In the genomic region with DNA sequence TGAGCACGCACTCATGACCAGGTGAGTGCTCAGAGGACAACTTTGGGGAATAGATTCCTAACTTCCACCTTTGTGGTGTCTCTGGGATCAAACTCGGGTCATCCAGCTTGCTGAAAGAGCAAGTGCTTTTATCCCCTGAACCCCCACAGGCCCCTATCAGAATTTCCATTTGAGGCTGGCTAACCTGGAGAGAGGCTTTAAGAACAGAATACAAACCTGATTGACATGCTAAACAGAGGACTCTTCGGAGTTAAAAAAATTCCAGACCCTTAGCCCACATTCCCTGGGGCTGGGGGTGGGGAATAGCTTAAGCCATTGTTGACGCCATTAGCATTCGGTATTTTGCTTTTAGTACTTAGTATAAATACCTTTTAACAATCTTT, we compare ENCODE assay signal across 9 mouse cellular contexts. TPM values are rescaled to one million over a fixed set of nuclear protein-coding genes. Genes with fewer than 3 reads are reported as not detected.
A peak's percentile ranks its signal among the peaks of the same experiment; 100 is the strongest.
DNase-seq lines count a peak whose midpoint lies in the region; ATAC-seq and TF ChIP-seq lines count a peak whose summit lies in the region.
"Had no signal": no experiment of that assay in that cellular context is flagged by ENCODE, and none has a peak within 500 bp of the region (broad histone marks: within the 10 kb centered on the region; RNA-seq: fewer than 3 reads in every experiment).

No protein-coding gene starts in this region.

- H3K27me3 ChIP-seq in neural tube, embryonic 11.5 days (ENCODE audit: control insufficient read depth, insufficient read depth, low read length): no peaks in the 10 kb centered on the region
- H3K27me3 ChIP-seq in forebrain, embryonic 11.5 days (ENCODE audit: control insufficient read depth, insufficient read depth, low read length): no peaks in the 10 kb centered on the region
- no peaks in the 10 kb centered on the region for H3K27me3 ChIP-seq in limb, embryonic 14.5 days (ENCODE audit: control insufficient read depth, insufficient read depth, low read length)
- H3K27me3 ChIP-seq in stomach, embryonic 16.5 days (ENCODE audit: control insufficient read depth, insufficient read depth, low read length): no peaks in the 10 kb centered on the region

- DNase-seq in neural tube, embryonic 11.5 days (ENCODE audit: low spot score): no peak
- no peak for DNase-seq in neural tube, embryonic 10.5 days (ENCODE audit: extremely low spot score, low spot score)
- no peak for DNase-seq in forebrain, embryonic 11.5 days (ENCODE audit: low spot score)
- DNase-seq in limb, embryonic 14.5 days (ENCODE audit: low spot score): no peak
- no peak for DNase-seq in cerebellum, postnatal 36 days
- DNase-seq in frontal cortex, postnatal 25 days (ENCODE audit: low spot score in 2 of 2): no peak
- DNase-seq in frontal cortex, postnatal 10 days (ENCODE audit: low spot score in 2 of 2): no peak

- H3K4me1 ChIP-seq in neural tube, embryonic 11.5 days (ENCODE audit: control insufficient read depth, insufficient read depth, low read length): peaks cover 10% of the 10 kb centered on the region
- H3K4me1 ChIP-seq in forebrain, embryonic 11.5 days (replicated peaks; ENCODE audit: control insufficient read depth, insufficient read depth, low read length): peaks cover 8% of the 10 kb centered on the region; the same call in 1 of the 2 replicates
- peaks cover 11% of the 10 kb centered on the region for H3K4me1 ChIP-seq in limb, embryonic 14.5 days (ENCODE audit: control insufficient read depth, insufficient read depth, low read length)
- peaks cover 19% of the 10 kb centered on the region for H3K4me1 ChIP-seq in stomach, embryonic 16.5 days (ENCODE audit: control insufficient read depth, insufficient read depth, low read length)

- H3K27ac ChIP-seq in neural tube, embryonic 11.5 days (ENCODE audit: low read depth, low read length): no peak overlapping the region
- H3K27ac ChIP-seq in forebrain, embryonic 11.5 days (ENCODE audit: low read depth, low read length): no peak overlapping the region
- no peak overlapping the region for H3K27ac ChIP-seq in limb, embryonic 14.5 days (replicated peaks; ENCODE audit: low read depth, low read length)
- H3K27ac ChIP-seq in stomach, embryonic 16.5 days (ENCODE audit: low read length): no peak overlapping the region

- no peak overlapping the region for H3K9ac ChIP-seq in neural tube, embryonic 11.5 days (ENCODE audit: low read length)
- no peak overlapping the region for H3K9ac ChIP-seq in forebrain, embryonic 11.5 days (ENCODE audit: low read length)
- peak overlapping the region; percentile 59; the same call in 1 of the 2 replicates for H3K9ac ChIP-seq in limb, embryonic 14.5 days (ENCODE audit: low read depth, low read length, severe bottlenecking)
- H3K9ac ChIP-seq in stomach, embryonic 16.5 days (ENCODE audit: low read length): peak overlapping the region; percentile 79

- peak overlapping the region; percentile 51 for H3K4me2 ChIP-seq in neural tube, embryonic 11.5 days (ENCODE audit: low read depth)
- peak overlapping the region; percentile 79 for H3K4me2 ChIP-seq in forebrain, embryonic 11.5 days (ENCODE audit: low read depth, low read length, severe bottlenecking)
- H3K4me2 ChIP-seq in limb, embryonic 14.5 days (replicated peaks; ENCODE audit: low read depth, low read length, severe bottlenecking): peak overlapping the region; percentile 47
- H3K4me2 ChIP-seq in stomach, embryonic 16.5 days (ENCODE audit: low read depth, low read length): peak overlapping the region; percentile 67

- no peaks in the 10 kb centered on the region for H3K9me3 ChIP-seq in neural tube, embryonic 11.5 days (ENCODE audit: control insufficient read depth, low read length)
- no peaks in the 10 kb centered on the region for H3K9me3 ChIP-seq in forebrain, embryonic 11.5 days (ENCODE audit: control insufficient read depth, low read length)
- H3K9me3 ChIP-seq in limb, embryonic 14.5 days (ENCODE audit: control insufficient read depth, low read length): no peaks in the 10 kb centered on the region
- H3K9me3 ChIP-seq in stomach, embryonic 16.5 days (replicated peaks; ENCODE audit: control insufficient read depth, low read length): no peaks in the 10 kb centered on the region

- no peak for ATAC-seq in neural tube, embryonic 11.5 days (ENCODE audit: insufficient read depth, low FRiP score, low TSS enrichment)
- ATAC-seq in forebrain, embryonic 11.5 days (replicated peaks; ENCODE audit: low FRiP score): no peak
- no peak for ATAC-seq in limb, embryonic 14.5 days (ENCODE audit: low FRiP score, low read depth)
- ATAC-seq in stomach, embryonic 16.5 days (ENCODE audit: insufficient read depth, low FRiP score): no peak

- TF ChIP-seq POLR2A in limb, embryonic 14.5 days (IDR thresholded peaks at IDR 0.05; ENCODE audit: borderline replicate concordance, extremely low read depth, insufficient read depth, insufficient read length): no peak

- H3K4me3 ChIP-seq in neural tube, embryonic 11.5 days (ENCODE audit: low read depth, low read length): no peak overlapping the region
- peak overlapping the region; percentile 90; the same call in 1 of the 2 replicates for H3K4me3 ChIP-seq in forebrain, embryonic 11.5 days (ENCODE audit: low read depth, low read length)
- H3K4me3 ChIP-seq in limb, embryonic 14.5 days (replicated peaks; ENCODE audit: low read length): peak overlapping the region; percentile 95; the same call in 1 of the 2 replicates
- H3K4me3 ChIP-seq in stomach, embryonic 16.5 days (replicated peaks; ENCODE audit: low read length): peak overlapping the region; percentile 99; the same call in 1 of the 2 replicates

- whole genome bisulfite sequencing in neural tube, embryonic 11.5 days: 27% methylated on average over 5 of the region's 5 CpGs
- 14% methylated on average over 5 of the region's 5 CpGs for WGBS in forebrain, embryonic 11.5 days
- 32% methylated on average over 5 of the region's 5 CpGs for WGBS in limb, embryonic 14.5 days
- WGBS in stomach, embryonic 16.5 days: 34% methylated on average over 5 of the region's 5 CpGs

- H3K36me3 ChIP-seq in neural tube, embryonic 11.5 days (ENCODE audit: control insufficient read depth, insufficient read depth, low read length): no peaks in the 10 kb centered on the region
- no peaks in the 10 kb centered on the region for H3K36me3 ChIP-seq in forebrain, embryonic 11.5 days (ENCODE audit: control insufficient read depth, insufficient read depth, low read length)
- peaks cover 2% of the 10 kb centered on the region for H3K36me3 ChIP-seq in limb, embryonic 14.5 days (ENCODE audit: control insufficient read depth, insufficient read depth, low read length)
- no peaks in the 10 kb centered on the region for H3K36me3 ChIP-seq in stomach, embryonic 16.5 days (ENCODE audit: control insufficient read depth, insufficient read depth, low read length)

RNA-seq across cellular contexts. Expression of gene Kat7, which starts 1.4 kb away (rescaled TPM):
- 86.8 and 87.9 TPM in 2 replicates for polyA plus RNA-seq in neural tube, embryonic 11.5 days (2014; fragmentation: Nextera tagmentation; extraction: Ambion mirVana)
- polyA plus RNA-seq in forebrain, embryonic 11.5 days (2014; fragmentation: Nextera tagmentation; extraction: Ambion mirVana): 85.3 and 94.0 TPM in 2 replicates
- 49.7 and 51.4 TPM in 2 replicates for polyA plus RNA-seq in limb, embryonic 14.5 days (2012; rRNA removed)
- 58.5 and 60.1 TPM in 2 replicates for polyA plus RNA-seq in limb, embryonic 14.5 days (2014; fragmentation: Nextera tagmentation; extraction: Ambion mirVana)
- 59.3 and 66.0 TPM in 2 replicates for polyA plus RNA-seq in stomach, embryonic 16.5 days (2015; fragmentation: Nextera tagmentation; extraction: Ambion mirVana)

RNA-seq across cellular contexts. Expression of gene Fam117a, which starts 25.4 kb away (rescaled TPM):
- 11.8 and 12.2 TPM in 2 replicates for polyA plus RNA-seq in neural tube, embryonic 11.5 days (2014; fragmentation: Nextera tagmentation; extraction: Ambion mirVana)
- 8.9 and 10.1 TPM in 2 replicates for polyA plus RNA-seq in forebrain, embryonic 11.5 days (2014; fragmentation: Nextera tagmentation; extraction: Ambion mirVana)
- 48.3 and 59.6 TPM in 2 replicates for polyA plus RNA-seq in limb, embryonic 14.5 days (2012; rRNA removed)
- polyA plus RNA-seq in limb, embryonic 14.5 days (2014; fragmentation: Nextera tagmentation; extraction: Ambion mirVana): 19.3 and 22.1 TPM in 2 replicates
- 11.6 and 13.9 TPM in 2 replicates for polyA plus RNA-seq in stomach, embryonic 16.5 days (2015; fragmentation: Nextera tagmentation; extraction: Ambion mirVana)

RNA-seq across cellular contexts. Expression of gene Tac4, which starts 50.1 kb away (rescaled TPM):
- 0.24 and 0.32 TPM in 2 replicates for polyA plus RNA-seq in neural tube, embryonic 11.5 days (2014; fragmentation: Nextera tagmentation; extraction: Ambion mirVana)
- 0.29 TPM in 1 of 2 replicates, not detected in the other for polyA plus RNA-seq in forebrain, embryonic 11.5 days (2014; fragmentation: Nextera tagmentation; extraction: Ambion mirVana)
- polyA plus RNA-seq in limb, embryonic 14.5 days (2012; rRNA removed): 0.08 TPM in 1 of 2 replicates, not detected in the other
- polyA plus RNA-seq in limb, embryonic 14.5 days (2014; fragmentation: Nextera tagmentation; extraction: Ambion mirVana): not detected in 2 replicates
- 0.10 and 0.24 TPM in 2 replicates for polyA plus RNA-seq in stomach, embryonic 16.5 days (2015; fragmentation: Nextera tagmentation; extraction: Ambion mirVana)
- polyA plus RNA-seq: brain, embryonic 14.5 days had no signal

Comparison
In these comparisons a context has a peak if more than half of its experiments do, and no peak if none do; other contexts are left out.
1. H3K9ac ChIP-seq: peak in limb, embryonic 14.5 days (single experiment) and stomach, embryonic 16.5 days (single experiment); none in neural tube, embryonic 11.5 days (single experiment) and forebrain, embryonic 11.5 days (single experiment).
2. Peak in every context shown above with its lines, with median percentiles within 50 percentile points of each other: H3K4me2 ChIP-seq.